Mouse (Mus musculus) lung, adult 2 months (tissue): Measurements from ENCODE around the gene Pih1d2.

Experiments
- CTCF ChIP-seq: fragments of 200-500 bp; IDR thresholded peaks from 2 replicates; pipeline ENCODE4 v1.5.1; 2011; ENCODE audit warnings: mild to moderate bottlenecking, low read length, control low read depth; ENCODE audit not compliant: insufficient read depth
- POLR2A ChIP-seq: fragments of 200-500 bp; IDR thresholded peaks from 2 replicates; pipeline ENCODE4 v1.6.1; 2011; ENCODE audit warnings: low read depth, mild to moderate bottlenecking, control low read depth, low read length, borderline replicate concordance; ENCODE audit errors: extremely low read depth

GRCm38 (mm10) chr9:50593544-50593943 is 23.6 kb upstream of the Pih1d2 start:
- TF ChIP-seq CTCF (peak; percentile 31; the same call in 1 of the 2 replicates), POLR2A (no peak)
